ENCODE assay signal across 11 mouse cellular contexts in the genomic region with DNA sequence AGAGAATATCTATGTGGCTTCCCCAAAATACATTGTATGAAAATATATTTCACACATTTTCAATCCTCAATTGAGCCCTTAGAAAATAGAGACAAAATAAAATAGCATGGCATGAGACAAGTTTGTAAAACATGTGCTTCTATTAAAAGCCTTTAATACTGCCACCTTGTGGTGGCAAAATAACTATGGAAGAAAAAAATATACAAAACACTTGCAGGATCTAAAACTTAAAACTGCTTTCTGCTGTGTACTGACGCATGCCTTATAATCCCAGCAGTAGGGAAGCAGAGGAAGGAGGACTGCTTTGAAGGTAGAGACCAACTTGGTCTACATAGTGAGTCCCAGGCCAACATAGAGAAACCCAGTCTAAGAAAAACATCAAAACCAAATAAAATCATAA. TPM values are rescaled to one million over a fixed set of nuclear protein-coding genes. Genes with fewer than 3 reads are reported as not detected.
DNase-seq lines count a peak whose midpoint lies in the region; ATAC-seq and TF ChIP-seq lines count a peak whose summit lies in the region.
"Had no signal": no experiment of that assay in that cellular context is flagged by ENCODE, and none has a peak within 500 bp of the region (broad histone marks: within the 10 kb centered on the region; RNA-seq: fewer than 3 reads in every experiment).

No protein-coding gene starts in this region.

- H3K4me1 ChIP-seq in forebrain, embryonic 14.5 days (ENCODE audit: control insufficient read depth, insufficient read depth, low read length): no peaks in the 10 kb centered on the region
- H3K4me1 ChIP-seq in forebrain, embryonic 11.5 days (replicated peaks; ENCODE audit: control insufficient read depth, insufficient read depth, low read length): no peaks in the 10 kb centered on the region
- no peaks in the 10 kb centered on the region for H3K4me1 ChIP-seq in limb, embryonic 14.5 days (ENCODE audit: control insufficient read depth, insufficient read depth, low read length)
- no peaks in the 10 kb centered on the region for H3K4me1 ChIP-seq in limb, embryonic 10.5 days

- POLR2A ChIA-PET in Patski (lab: Charles Lee): interaction anchor here (1.0 to 1.6 kb wide), 2 partner anchors 18 to 22 kb away, joined by 3 to 4 read pairs; no protein-coding TSS in a partner anchor

- no peak overlapping the region for H3K4me3 ChIP-seq in forebrain, embryonic 14.5 days (ENCODE audit: low read depth, low read length)
- no peak overlapping the region for H3K4me3 ChIP-seq in forebrain, embryonic 11.5 days (ENCODE audit: low read depth, low read length)
- H3K4me3 ChIP-seq in limb, embryonic 14.5 days (replicated peaks; ENCODE audit: low read length): no peak overlapping the region
- no peak overlapping the region for H3K4me3 ChIP-seq in limb, embryonic 10.5 days
- H3K4me3 ChIP-seq: erythroblast, embryonic 14.5 days; heart, embryonic 15.5 days had no signal

- no peak for TF ChIP-seq POLR2A in limb, embryonic 14.5 days (IDR thresholded peaks at IDR 0.05; ENCODE audit: borderline replicate concordance, extremely low read depth, insufficient read depth, insufficient read length)

- TF ChIP-seq CTCF in Patski (IDR thresholded peaks at IDR 0.05): peak; percentile 59

- no peaks in the 10 kb centered on the region for H3K27me3 ChIP-seq in forebrain, embryonic 14.5 days (replicated peaks; ENCODE audit: control insufficient read depth, insufficient read depth, low read length)
- H3K27me3 ChIP-seq in forebrain, embryonic 11.5 days (ENCODE audit: control insufficient read depth, insufficient read depth, low read length): no peaks in the 10 kb centered on the region
- no peaks in the 10 kb centered on the region for H3K27me3 ChIP-seq in limb, embryonic 14.5 days (ENCODE audit: control insufficient read depth, insufficient read depth, low read length)
- H3K27me3 ChIP-seq in limb, embryonic 10.5 days (ENCODE audit: low read depth, poor library complexity, severe bottlenecking): no peaks in the 10 kb centered on the region
- no peaks in the 10 kb centered on the region for H3K27me3 ChIP-seq in Patski
- H3K27me3 ChIP-seq: heart, embryonic 15.5 days had no signal

- no peak overlapping the region for H3K27ac ChIP-seq in forebrain, embryonic 14.5 days (ENCODE audit: low read depth, low read length)
- no peak overlapping the region for H3K27ac ChIP-seq in forebrain, embryonic 11.5 days (ENCODE audit: low read depth, low read length)
- H3K27ac ChIP-seq in limb, embryonic 14.5 days (replicated peaks; ENCODE audit: low read depth, low read length): no peak overlapping the region
- no peak overlapping the region for H3K27ac ChIP-seq in limb, embryonic 10.5 days
- H3K27ac ChIP-seq: heart, embryonic 15.5 days had no signal

- intact Hi-C loops in heart, postnatal 25 days (cut with DNase I): loop anchor here (10.0 kb wide), 1 partner anchor 349 kb away; no protein-coding TSS in a partner anchor

- CTCF ChIA-PET in Patski (lab: Charles Lee): interaction anchor here (1.4 to 8.9 kb wide), 3 partner anchors 8 to 44 kb away, joined by 5 to 63 read pairs (median 7); partner anchors contain the start of gene Trim59

- no peak overlapping the region for H3K9ac ChIP-seq in forebrain, embryonic 14.5 days (ENCODE audit: low read length)
- no peak overlapping the region for H3K9ac ChIP-seq in forebrain, embryonic 11.5 days (ENCODE audit: low read length)
- no peak overlapping the region for H3K9ac ChIP-seq in limb, embryonic 14.5 days (ENCODE audit: low read depth, low read length, severe bottlenecking)
- H3K9ac ChIP-seq: heart, embryonic 15.5 days had no signal

- no peaks in the 10 kb centered on the region for H3K36me3 ChIP-seq in forebrain, embryonic 14.5 days (ENCODE audit: control insufficient read depth, insufficient read depth, low read length)
- H3K36me3 ChIP-seq in forebrain, embryonic 11.5 days (ENCODE audit: control insufficient read depth, insufficient read depth, low read length): no peaks in the 10 kb centered on the region
- 0 out of 2 replicates have a peak, but pooled peaks cover 5% of the 10 kb centered on the region for H3K36me3 ChIP-seq in limb, embryonic 14.5 days (ENCODE audit: control insufficient read depth, insufficient read depth, low read length)
- no peaks in the 10 kb centered on the region; the same call in 1 of the 2 replicates for H3K36me3 ChIP-seq in limb, embryonic 10.5 days
- H3K36me3 ChIP-seq: heart, embryonic 15.5 days had no signal

- in situ Hi-C loops in Patski (cut with MboI; ENCODE audit: low pct_unique_long_range_greater_than_20kb): loop anchor here (5.0 kb wide), 1 partner anchor 92 kb away; no protein-coding TSS in a partner anchor

- no peak overlapping the region for H3K4me2 ChIP-seq in forebrain, embryonic 14.5 days (ENCODE audit: low read length)
- H3K4me2 ChIP-seq in forebrain, embryonic 11.5 days (ENCODE audit: low read depth, low read length, severe bottlenecking): no peak overlapping the region
- H3K4me2 ChIP-seq in limb, embryonic 14.5 days (replicated peaks; ENCODE audit: low read depth, low read length, severe bottlenecking): no peak overlapping the region
- H3K4me2 ChIP-seq: heart, embryonic 15.5 days had no signal

- ATAC-seq in forebrain, embryonic 14.5 days: no peak
- ATAC-seq in forebrain, embryonic 11.5 days (replicated peaks; ENCODE audit: low FRiP score): no peak
- no peak for ATAC-seq in limb, embryonic 14.5 days (ENCODE audit: low FRiP score, low read depth)
- ATAC-seq in Patski: peak; percentile 61

- no peaks in the 10 kb centered on the region for H3K9me3 ChIP-seq in forebrain, embryonic 14.5 days (replicated peaks; ENCODE audit: control insufficient read depth, low read length)
- H3K9me3 ChIP-seq in forebrain, embryonic 11.5 days (ENCODE audit: control insufficient read depth, low read length): no peaks in the 10 kb centered on the region
- no peaks in the 10 kb centered on the region for H3K9me3 ChIP-seq in limb, embryonic 14.5 days (ENCODE audit: control insufficient read depth, low read length)
- H3K9me3 ChIP-seq in limb, embryonic 10.5 days (replicated peaks): no peaks in the 10 kb centered on the region
- H3K9me3 ChIP-seq: heart, embryonic 15.5 days had no signal

- WGBS in forebrain, embryonic 14.5 days: 60% methylated on average over 1 of the region's 1 CpGs
- WGBS in forebrain, embryonic 11.5 days: 56% methylated on average over 1 of the region's 1 CpGs
- 46% methylated on average over 1 of the region's 1 CpGs for WGBS in limb, embryonic 14.5 days
- 56% methylated on average over 1 of the region's 1 CpGs for WGBS in limb, embryonic 10.5 days

- peak; percentile 60 for DNase-seq in forebrain, embryonic 14.5 days (ENCODE audit: low spot score)
- DNase-seq in forebrain, embryonic 11.5 days (ENCODE audit: low spot score): no peak
- DNase-seq in limb, embryonic 14.5 days (ENCODE audit: low spot score): peak; percentile 55
- DNase-seq in limb, embryonic 10.5 days (ENCODE audit: low spot score): no peak
- DNase-seq in Patski (ENCODE audit: low read depth, low spot score): no peak
- peak; percentile 24 for DNase-seq in mesoderm, embryonic 11.5 days (ENCODE audit: low read depth, low spot score)
- no peak for DNase-seq in right cerebral cortex, postnatal 4 days
- no peak for DNase-seq in heart, postnatal 25 days (ENCODE audit: low spot score)
- DNase-seq: right cerebral cortex, adult 18-20 months had no signal

RNA-seq across cellular contexts. Expression of gene Trim59, which starts 19.4 kb away (rescaled TPM):
- polyA plus RNA-seq in forebrain, embryonic 14.5 days (2014; fragmentation: Nextera tagmentation; extraction: Ambion mirVana): 72.4 and 82.6 TPM in 2 replicates
- 223 and 243 TPM in 2 replicates for polyA plus RNA-seq in forebrain, embryonic 11.5 days (2014; fragmentation: Nextera tagmentation; extraction: Ambion mirVana)
- polyA plus RNA-seq in limb, embryonic 14.5 days (2012; rRNA removed): 27.4 and 29.1 TPM in 2 replicates
- 84.6 and 91.9 TPM in 2 replicates for polyA plus RNA-seq in limb, embryonic 14.5 days (2014; fragmentation: Nextera tagmentation; extraction: Ambion mirVana)
- 180 and 192 TPM in 2 replicates for polyA plus RNA-seq in limb, embryonic 10.5 days (2016; fragmentation: Nextera tagmentation; extraction: Ambion mirVana)
- 54.5 TPM for polyA plus RNA-seq in Patski (2021)
- total RNA-seq in heart, postnatal 25 days (2021): 1 to 10 TPM; 2.5 to 2.7 TPM

RNA-seq across cellular contexts. Expression of gene Smc4, which starts 59.5 kb away (rescaled TPM):
- 91.2 and 96.6 TPM in 2 replicates for polyA plus RNA-seq in forebrain, embryonic 14.5 days (2014; fragmentation: Nextera tagmentation; extraction: Ambion mirVana)
- 231 and 258 TPM in 2 replicates for polyA plus RNA-seq in forebrain, embryonic 11.5 days (2014; fragmentation: Nextera tagmentation; extraction: Ambion mirVana)
- 23.7 and 46.1 TPM in 2 replicates for polyA plus RNA-seq in limb, embryonic 14.5 days (2012; rRNA removed)
- 118 and 130 TPM in 2 replicates for polyA plus RNA-seq in limb, embryonic 14.5 days (2014; fragmentation: Nextera tagmentation; extraction: Ambion mirVana)
- 136 and 176 TPM in 2 replicates for polyA plus RNA-seq in limb, embryonic 10.5 days (2016; fragmentation: Nextera tagmentation; extraction: Ambion mirVana)
- polyA plus RNA-seq in Patski (2021): 127 TPM
- total RNA-seq in heart, postnatal 25 days (2021): 10 to 100 TPM; 15.3 to 16.0 TPM

RNA-seq across cellular contexts. Expression of gene Ift80, which starts 59.6 kb away (rescaled TPM):
- polyA plus RNA-seq in forebrain, embryonic 14.5 days (2014; fragmentation: Nextera tagmentation; extraction: Ambion mirVana): 11.9 and 12.5 TPM in 2 replicates
- polyA plus RNA-seq in forebrain, embryonic 11.5 days (2014; fragmentation: Nextera tagmentation; extraction: Ambion mirVana): 19.6 and 24.0 TPM in 2 replicates
- polyA plus RNA-seq in limb, embryonic 14.5 days (2012; rRNA removed): 19.2 and 24.3 TPM in 2 replicates
- 16.4 and 18.9 TPM in 2 replicates for polyA plus RNA-seq in limb, embryonic 14.5 days (2014; fragmentation: Nextera tagmentation; extraction: Ambion mirVana)
- 16.8 and 19.6 TPM in 2 replicates for polyA plus RNA-seq in limb, embryonic 10.5 days (2016; fragmentation: Nextera tagmentation; extraction: Ambion mirVana)
- polyA plus RNA-seq in Patski (2021): 96.4 TPM
- total RNA-seq in heart, postnatal 25 days (2021): 1 to 10 TPM; 4.1 to 7.0 TPM

Comparison
In these comparisons a context has a peak if more than half of its experiments do, and no peak if none do; other contexts are left out.
1. DNase-seq: peak in forebrain, embryonic 14.5 days (single experiment), limb, embryonic 14.5 days (single experiment) and mesoderm, embryonic 11.5 days (single experiment); none in forebrain, embryonic 11.5 days (single experiment), limb, embryonic 10.5 days (single experiment), Patski (single experiment), right cerebral cortex, postnatal 4 days (single experiment) and heart, postnatal 25 days (single experiment).